Mouse (Mus musculus): ENCODE results near the gene Gm27029.
"Not testable (repeated sequence)": the region's sequence is repeated elsewhere in the genome, so short reads cannot be mapped to it uniquely, and the experiment has no call there.

Gene Gm27029

DNA sequence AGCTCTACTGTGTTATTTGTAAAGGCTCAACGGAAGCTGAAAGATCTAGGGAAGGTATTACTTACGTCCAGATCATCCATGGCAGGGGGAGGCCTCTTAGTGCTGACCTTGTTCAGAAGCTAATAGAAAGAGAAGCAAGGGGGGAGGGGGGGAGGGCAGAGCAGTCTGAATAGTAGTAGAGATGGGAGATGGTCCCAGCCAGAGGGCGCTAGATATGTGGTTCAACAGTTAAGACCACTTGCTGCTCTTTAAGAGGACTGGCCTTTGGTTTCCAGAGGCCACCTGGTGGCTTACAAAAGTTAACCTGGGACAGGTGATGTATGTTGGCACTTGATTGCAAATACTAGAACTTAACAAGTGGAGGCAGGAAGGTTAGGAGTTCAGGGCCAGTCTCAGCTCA is 5.0 kb downstream of the Gm27029 start:
- ChIA-PET CTCF (interaction anchor here (0.5 to 2.3 kb wide), 36 partner anchors 9 to 422 kb away, joined by 3 to 21 read pairs (median 4); partner anchors contain the start of genes Rpl27 (in 4 of the 4), Cntnap1 (in 1 of the 4), Plekhh3 (in 1 of the 4) and Tmem106a (in 1 of the 4)), POLR2A (interaction anchor here (0.5 to 11.9 kb wide), 29 partner anchors 9 to 801 kb away, joined by 3 to 179 read pairs (median 3); partner anchors contain the start of genes Rpl27 (in 4 of the 4), Cntd1 (in 1 of the 4), Coa3 (in 1 of the 4) and Nkiras2 (in 1 of the 4))

DNA sequence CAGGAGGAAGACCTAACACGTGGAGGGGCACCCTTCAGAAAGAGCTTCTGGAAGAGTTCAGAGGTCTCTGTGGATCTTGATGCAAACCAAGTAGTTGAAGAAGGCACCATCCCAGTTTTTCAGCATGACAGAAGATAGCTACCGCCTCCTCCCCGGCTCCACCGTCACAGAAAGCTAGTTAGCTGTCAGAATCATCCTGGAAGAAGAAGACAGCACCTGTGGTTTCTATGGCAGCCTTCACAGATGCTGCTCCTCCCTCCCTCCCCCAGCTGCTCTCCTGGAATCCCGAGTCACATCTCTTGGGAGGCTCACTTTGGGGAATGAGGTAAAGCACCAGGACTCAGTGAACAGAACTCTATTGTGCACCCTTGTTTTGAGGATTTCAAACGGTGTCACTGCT is 5.6 kb downstream of the Gm27029 start:
- CTCF ChIA-PET = interaction anchor here (0.5 to 2.3 kb wide), 30 partner anchors 9 to 712 kb away, joined by 3 to 21 read pairs (median 5); partner anchors contain the start of genes Rpl27 (in 3 of the 4), Cntnap1 (in 1 of the 4), Plekhh3 (in 1 of the 4) and Tmem106a (in 1 of the 4)

DNA sequence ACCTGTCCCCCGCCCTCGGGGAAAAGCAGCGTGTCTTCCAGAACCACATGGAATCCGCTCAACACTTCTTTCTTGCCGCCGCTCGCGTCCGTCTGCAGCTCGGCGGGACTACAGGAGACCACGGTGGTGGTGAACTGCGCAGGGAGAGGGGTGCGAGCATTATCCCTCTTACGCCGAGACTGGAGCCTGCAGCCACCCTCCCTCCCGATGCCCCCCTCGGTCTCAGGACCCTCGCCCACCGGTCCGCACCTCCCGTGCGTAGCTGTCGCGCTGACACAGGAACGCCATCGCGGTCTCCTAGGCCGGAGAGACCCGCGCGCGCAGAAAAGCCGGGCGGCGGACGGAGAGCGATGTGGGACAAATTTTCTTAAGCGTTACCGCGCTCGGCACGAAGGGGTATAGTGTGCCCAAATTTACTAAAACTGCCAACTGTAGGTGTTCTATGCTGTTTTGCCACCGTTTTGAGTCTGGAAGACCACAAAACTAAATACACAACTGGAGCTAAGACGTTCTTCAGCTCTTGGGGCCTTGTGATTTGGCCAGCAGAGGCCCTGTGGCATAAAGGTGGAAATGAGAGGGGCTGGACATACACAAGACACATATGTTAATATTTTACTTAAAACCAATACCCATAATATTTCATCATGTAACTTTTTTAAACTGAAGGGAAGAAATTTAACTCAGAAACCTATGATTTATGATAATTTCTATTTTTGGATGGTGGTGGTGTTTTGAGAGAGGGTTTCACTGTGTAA is 7.3 kb downstream of the Gm27029 start, which contains the start of gene Aarsd1:
TSS of gene Aarsd1 (minus strand) at position 515 of the 755 bp plus-strand sequence.
- POLR2A ChIA-PET = interaction anchor here (0.6 to 11.9 kb wide), 28 partner anchors 8 to 225 kb away, joined by 3 to 179 read pairs (median 4); partner anchors contain the start of genes Rnd2 (in 3 of the 4), Rpl27 (in 3 of the 4), Nbr1 (in 2 of the 4) and Ptges3l (in 2 of the 4)
- CTCF ChIA-PET = interaction anchor here in 3 of 4 experiments (0.8 to 2.7 kb wide), 6 partner anchors 22 to 116 kb away, joined by 3 to 10 read pairs (median 4); partner anchors contain the start of genes Becn1 (in 1 of the 3) and Rpl27 (in 1 of the 3)

More for the DNA sequence above, 5.6 kb downstream of the Gm27029 start:
- POLR2A ChIA-PET = interaction anchor here (0.6 to 11.9 kb wide), 28 partner anchors 8 to 239 kb away, joined by 3 to 179 read pairs (median 4); partner anchors contain the start of genes Rpl27 (in 4 of the 4), Aoc2 (in 1 of the 4), Cntd1 (in 1 of the 4) and Coa3 (in 1 of the 4)

DNA sequence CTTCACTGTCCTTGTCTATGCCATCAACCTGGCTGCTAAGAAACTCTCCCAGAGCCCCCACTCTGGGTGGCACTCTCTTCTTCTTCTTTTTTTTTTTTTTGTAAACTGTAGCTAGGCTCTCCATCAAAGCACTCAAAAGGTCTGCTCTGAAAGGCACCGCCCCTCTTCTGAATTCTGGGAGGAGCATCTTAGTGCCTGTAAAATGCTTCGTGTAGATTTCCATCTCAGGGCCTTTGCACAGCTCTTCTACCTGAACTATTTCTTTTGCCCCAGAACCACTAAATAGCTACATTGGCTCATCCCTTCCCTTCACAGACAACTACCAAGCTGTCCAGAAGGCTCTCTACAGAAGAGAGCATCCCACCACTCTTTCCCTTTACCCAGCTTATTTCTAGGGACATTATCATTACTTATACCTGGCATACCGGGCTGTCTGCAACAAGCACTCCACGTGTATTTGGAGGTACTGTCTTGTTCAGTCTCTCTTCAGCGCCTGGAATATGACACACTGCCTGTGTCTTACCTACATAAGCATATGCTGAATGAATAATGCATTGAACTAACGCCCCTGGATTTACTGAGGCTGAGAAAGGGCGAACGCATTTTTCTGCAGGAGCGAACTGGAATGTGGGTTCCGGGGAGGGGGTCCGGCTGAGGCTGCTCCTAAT is 8.0 kb downstream of the Gm27029 start:
- ChIA-PET CTCF (interaction anchor here (0.6 to 2.7 kb wide), 19 partner anchors 8 to 486 kb away, joined by 3 to 11 read pairs (median 3); partner anchors contain the start of genes Rpl27 (in 3 of the 4), Ptges3l (in 2 of the 4), Rundc1 (in 2 of the 4) and Becn1 (in 1 of the 4)), POLR2A (interaction anchor here (0.6 to 11.9 kb wide), 34 partner anchors 8 to 1094 kb away, joined by 3 to 179 read pairs (median 4); partner anchors contain the start of genes Rnd2 (in 3 of the 4), Rpl27 (in 3 of the 4), Nbr1 (in 2 of the 4) and Ptges3l (in 2 of the 4))

- POLR2A ChIA-PET = interaction anchor here in 3 of 4 experiments (0.7 to 11.9 kb wide), 9 partner anchors 9 to 194 kb away, joined by 3 to 179 read pairs (median 5); partner anchors contain the start of genes Rpl27 (in 3 of the 3), Ptges3l (in 2 of the 3), Rundc1 (in 2 of the 3) and Gm27029 (in 1 of the 3)
These were observed 9.3 kb downstream of the Gm27029 start for GRCm38 (mm10) chr11:101415306-101415705.

GRCm38 (mm10) chr11:101395110-101395509 is 29.5 kb downstream of the Gm27029 start:
- ChIA-PET POLR2A (interaction anchor here in 3 of 4 experiments (0.6 to 1.6 kb wide), 29 partner anchors 9 to 911 kb away, joined by 3 to 15 read pairs (median 3); partner anchors contain the start of genes Rpl27 (in 3 of the 3), Aoc2 (in 2 of the 3), Becn1 (in 1 of the 3) and Cntd1 (in 1 of the 3)), CTCF (interaction anchor here (0.5 to 5.2 kb wide), 83 partner anchors 8 to 542 kb away, joined by 3 to 105 read pairs (median 5); partner anchors contain the start of genes Aoc2 (in 3 of the 4), Becn1 (in 2 of the 4), Rpl27 (in 2 of the 4) and Aarsd1 (in 1 of the 4))

More at GRCm38 (mm10) chr11:101415306-101415705, 9.3 kb downstream of the Gm27029 start:
- CTCF ChIA-PET = interaction anchor here (1.1 to 2.7 kb wide), 7 partner anchors 10 to 113 kb away, joined by 3 to 11 read pairs (median 8); partner anchors contain the start of genes Rpl27 (in 2 of the 4), Becn1 (in 1 of the 4), Ptges3l (in 1 of the 4) and Rundc1 (in 1 of the 4)

GRCm38 (mm10) chr11:101381817-101382216 is 42.8 kb downstream of the Gm27029 start:
- CTCF ChIA-PET = interaction anchor here (0.6 to 1.3 kb wide), 10 partner anchors 9 to 181 kb away, joined by 3 to 14 read pairs (median 4); partner anchors contain the start of gene Becn1 (in 1 of the 4)
- POLR2A ChIA-PET = interaction anchor here (0.6 to 1.3 kb wide), 12 partner anchors 9 to 247 kb away, joined by 3 to 6 read pairs (median 3); partner anchors contain the start of genes Cntd1 (in 1 of the 4), Coa3 (in 1 of the 4) and Rpl27 (in 1 of the 4)

DNA sequence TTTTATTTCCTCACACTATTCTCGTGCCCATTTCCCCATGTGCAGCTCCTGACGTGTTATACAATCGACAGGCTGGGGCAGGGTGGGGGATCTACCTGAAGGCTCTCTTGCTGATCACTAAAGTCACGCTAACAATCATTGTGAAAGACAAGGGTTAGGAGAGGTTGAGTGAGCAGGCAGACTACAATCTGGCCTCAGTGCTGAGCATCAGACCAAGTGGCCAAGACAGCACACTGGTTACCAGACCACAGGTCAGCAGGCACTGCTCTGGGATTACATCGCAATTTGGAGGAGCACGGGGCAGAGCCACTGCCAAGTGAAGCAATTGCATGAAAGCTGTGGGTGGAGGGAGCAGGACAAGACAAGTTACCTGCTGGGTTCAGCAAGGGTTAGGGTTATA is 45.7 kb downstream of the Gm27029 start:
- CTCF ChIA-PET = interaction anchor here in 1 of 4 experiments (0.7 kb wide), 1 partner anchor 907 kb away, joined by 3 read pairs; no protein-coding TSS in a partner anchor
- POLR2A ChIA-PET = interaction anchor here in 2 of 4 experiments (0.6 to 1.0 kb wide), 3 partner anchors 32 to 77 kb away, joined by 3 to 5 read pairs (median 4); partner anchors contain the start of gene Aoc2 (in 1 of the 2)

GRCm38 (mm10) chr11:101378196-101378595 is 46.4 kb downstream of the Gm27029 start:
- POLR2A ChIA-PET = not testable (repeated sequence)
- CTCF ChIA-PET = interaction anchor here in 1 of 4 experiments (0.6 kb wide), 1 partner anchor 198 kb away, joined by 5 read pairs; no protein-coding TSS in a partner anchor

DNA sequence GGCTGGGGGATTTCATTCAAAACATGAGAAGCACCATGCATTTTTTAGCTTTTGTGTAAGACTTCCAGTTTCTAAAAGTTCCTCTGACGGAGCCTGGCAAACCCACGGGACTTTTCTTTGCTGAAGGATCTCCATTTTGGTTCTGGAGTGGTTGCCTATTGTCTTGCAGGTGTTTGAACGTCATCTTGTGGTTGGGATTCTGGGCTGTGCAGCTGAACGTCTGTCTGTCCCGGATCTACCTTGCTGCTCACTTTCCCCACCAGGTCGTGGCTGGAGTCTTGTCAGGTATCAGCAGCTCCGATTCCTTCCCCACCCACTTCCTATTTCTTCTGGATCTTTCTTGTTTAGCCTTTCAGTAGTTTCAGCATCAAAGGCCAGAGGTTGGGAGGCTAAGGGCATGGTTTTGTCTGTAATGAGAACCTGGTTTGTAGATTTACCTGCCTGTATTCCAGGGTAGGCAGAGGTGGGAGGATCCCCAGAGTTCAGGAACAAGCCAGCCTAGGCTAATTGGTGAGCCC is 50.1 kb downstream of the Gm27029 start:
- POLR2A ChIA-PET = interaction anchor here in 2 of 4 experiments (0.6 to 2.1 kb wide), 5 partner anchors 12 to 68 kb away, joined by 3 to 7 read pairs (median 4); partner anchors contain the start of gene Rpl27 (in 2 of the 2)
- CTCF ChIA-PET = interaction anchor here in 3 of 4 experiments (0.7 to 2.2 kb wide), 4 partner anchors 21 to 660 kb away, joined by 3 to 7 read pairs (median 3); no protein-coding TSS in a partner anchor

DNA sequence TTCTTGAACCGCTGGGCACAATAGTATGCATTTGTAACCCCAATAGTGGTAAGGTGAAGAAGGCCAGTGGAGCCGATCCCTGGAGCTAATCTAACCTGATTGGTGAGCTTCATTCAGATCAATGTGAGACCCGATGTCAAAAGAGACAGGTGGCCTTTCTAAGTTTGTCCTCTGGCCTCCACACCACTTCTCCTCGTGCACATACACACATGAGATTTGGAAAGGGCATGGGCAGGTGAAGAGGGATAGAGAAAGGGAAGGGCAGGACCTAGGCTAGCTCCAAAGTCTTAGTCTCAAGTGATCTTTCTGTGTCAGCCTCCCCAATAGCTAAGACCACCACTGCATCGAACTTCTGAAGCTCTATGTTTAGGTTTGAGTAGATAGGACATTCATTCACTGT is 54.5 kb downstream of the Gm27029 start:
- POLR2A ChIA-PET = interaction anchor here in 1 of 4 experiments (0.8 kb wide), 1 partner anchor 10 kb away, joined by 4 read pairs; no protein-coding TSS in a partner anchor
- CTCF ChIA-PET = interaction anchor here in 2 of 4 experiments (1.0 to 1.9 kb wide), 3 partner anchors 23 to 1072 kb away, joined by 3 to 5 read pairs (median 3); no protein-coding TSS in a partner anchor

DNA sequence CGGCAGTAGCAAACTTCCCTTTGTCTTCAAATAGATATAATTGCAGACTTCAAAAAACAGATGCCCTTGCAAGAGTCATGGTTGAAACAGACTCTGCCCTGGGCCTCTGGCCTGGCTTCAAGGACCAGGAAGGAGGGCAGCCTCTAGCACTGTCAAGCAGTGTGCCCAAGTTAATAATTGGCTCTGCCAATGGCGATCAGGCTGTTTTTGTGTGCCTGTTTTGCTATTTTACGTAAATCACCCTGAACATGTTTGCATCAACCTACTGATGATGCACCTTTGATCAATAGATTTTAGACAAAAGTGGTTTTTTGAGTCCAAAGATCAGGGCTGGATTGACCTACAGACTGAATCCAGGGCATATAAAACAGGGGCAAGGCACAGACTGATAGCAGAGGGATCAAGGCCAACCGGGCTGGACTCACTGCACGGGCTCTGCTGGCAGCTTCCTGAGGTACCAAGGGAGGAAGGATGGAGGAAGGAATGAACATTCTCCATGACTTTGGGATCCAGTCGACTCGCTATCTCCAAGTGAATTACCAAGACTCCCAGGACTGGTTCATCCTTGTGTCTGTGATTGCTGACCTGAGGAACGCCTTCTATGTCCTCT is 57.2 kb downstream of the Gm27029 start, which contains the start of gene G6pc:
TSS of gene G6pc (plus strand) at position 236 of the 610 bp plus-strand sequence.
- CTCF ChIA-PET = interaction anchor here in 1 of 4 experiments (0.5 kb wide), 1 partner anchor 18 kb away, joined by 3 read pairs; no protein-coding TSS in a partner anchor
- POLR2A ChIA-PET = no interaction called here

DNA sequence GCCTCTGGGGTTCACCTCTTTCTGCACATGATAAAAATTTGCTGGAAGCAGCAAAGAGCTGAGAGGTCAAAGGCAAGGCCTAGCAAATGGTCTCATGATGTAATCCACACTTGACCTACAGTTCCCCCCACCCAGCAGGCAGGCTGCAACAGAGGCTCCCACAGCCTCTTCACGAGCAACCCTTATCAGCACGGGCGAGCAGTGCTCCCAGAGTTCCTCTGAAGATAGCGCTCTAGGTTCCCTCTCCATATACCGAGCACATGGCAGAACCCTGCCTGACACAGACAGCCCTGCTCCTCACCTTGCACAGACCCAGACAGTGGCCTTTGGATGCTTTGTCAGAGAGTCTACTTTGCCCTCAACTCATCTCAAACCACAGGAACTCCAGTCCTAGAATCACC is 60.1 kb downstream of the Gm27029 start:
- ChIA-PET CTCF (no interaction called here), POLR2A (interaction anchor here in 1 of 4 experiments (0.6 kb wide), 1 partner anchor 175 kb away, joined by 6 read pairs; no protein-coding TSS in a partner anchor)

GRCm38 (mm10) chr11:101360651-101361113 is 63.9 kb downstream of the Gm27029 start:
- POLR2A ChIA-PET = interaction anchor here in 1 of 4 experiments (1.6 kb wide), 1 partner anchor 81 kb away, joined by 6 read pairs; the partner anchor contains the start of gene Rpl27
- CTCF ChIA-PET = no interaction called here

DNA sequence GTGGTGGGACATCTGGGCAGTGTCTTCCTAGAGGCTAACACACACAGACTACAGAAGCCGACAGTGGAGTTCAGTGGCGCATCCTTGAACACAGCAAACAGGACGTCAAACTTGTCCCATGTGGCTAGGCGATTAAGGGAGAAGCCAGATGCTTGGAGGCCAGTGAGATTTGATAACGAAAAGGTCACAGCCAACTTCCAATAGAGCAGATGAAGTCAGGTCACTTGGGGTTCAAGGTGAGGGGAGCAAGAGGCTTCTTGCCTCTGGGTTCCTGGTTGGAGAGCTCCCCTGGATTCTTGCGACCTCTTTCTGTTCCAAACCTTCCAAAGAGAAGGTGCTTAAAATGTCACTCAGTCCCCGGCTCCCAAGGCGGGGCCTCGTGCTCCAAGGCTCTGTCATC is 64.8 kb downstream of the Gm27029 start:
- ChIA-PET CTCF (interaction anchor here in 1 of 4 experiments (0.6 to 1.4 kb wide), 2 partner anchors 13 to 25 kb away, joined by 3 read pairs; no protein-coding TSS in a partner anchor), POLR2A (interaction anchor here in 2 of 4 experiments (0.6 to 1.6 kb wide), 4 partner anchors 21 to 290 kb away, joined by 3 to 6 read pairs (median 4); partner anchors contain the start of genes Naglu (in 1 of the 2) and Rpl27 (in 1 of the 2))
